Mouse (Mus musculus) c-Kit-negative CD71-positive TER-119-positive erythroid progenitor cells, embryonic 14.5 days (primary cell): ENCODE measurements around the gene Tmem200c.

Source experiments
- DNase-seq: peaks from one replicate; pipeline ENCODE4 v3.0.0-alpha.2; 2013; ENCODE audit warnings: low read depth, low spot score

Tmem200c gene

DNA sequence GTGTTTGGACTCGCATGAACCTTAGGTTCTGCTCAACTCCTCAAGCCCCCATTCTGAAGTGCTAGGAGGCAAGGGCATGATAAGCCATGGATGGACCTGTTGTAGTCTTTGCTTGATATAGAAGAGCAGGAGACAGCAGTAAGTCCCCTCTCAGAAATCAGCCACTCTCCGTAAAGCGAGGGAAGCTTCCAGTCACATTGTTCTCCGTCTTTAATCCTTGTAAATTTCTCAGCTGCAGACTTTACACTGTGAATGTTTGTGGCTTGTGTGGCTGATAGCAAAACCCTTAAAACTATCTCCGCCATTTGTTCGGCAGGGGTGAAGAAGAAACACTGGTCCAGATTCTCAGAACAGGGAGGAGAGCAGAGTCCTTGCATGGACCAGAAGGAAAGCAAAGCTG is at the start of gene Tmem200c:
Gene Tmem200c (plus strand): TSS at position 301 of the 400 bp plus-strand sequence.
- DNase-seq = no peak

DNA sequence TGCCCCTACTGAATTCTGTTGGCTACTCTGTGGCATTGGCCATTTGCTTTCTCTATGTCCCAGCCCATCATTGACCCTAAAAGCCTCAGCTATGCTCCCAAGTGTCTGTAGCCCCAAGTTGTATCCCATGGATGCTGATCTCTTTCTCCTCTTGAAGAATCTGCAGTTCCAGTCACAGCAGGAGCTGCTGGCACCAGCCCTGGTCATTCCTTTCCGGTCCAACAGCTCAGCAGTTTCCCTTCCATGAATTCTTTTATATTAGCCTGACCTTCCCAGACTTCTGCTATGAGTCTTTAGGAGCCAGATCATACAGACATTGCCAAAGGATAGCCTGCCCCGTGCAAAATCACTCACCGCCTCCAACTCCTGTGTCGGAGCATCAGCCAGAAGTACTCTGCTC is 32.7 kb upstream of the Tmem200c start:
- DNase-seq = no peak

DNA sequence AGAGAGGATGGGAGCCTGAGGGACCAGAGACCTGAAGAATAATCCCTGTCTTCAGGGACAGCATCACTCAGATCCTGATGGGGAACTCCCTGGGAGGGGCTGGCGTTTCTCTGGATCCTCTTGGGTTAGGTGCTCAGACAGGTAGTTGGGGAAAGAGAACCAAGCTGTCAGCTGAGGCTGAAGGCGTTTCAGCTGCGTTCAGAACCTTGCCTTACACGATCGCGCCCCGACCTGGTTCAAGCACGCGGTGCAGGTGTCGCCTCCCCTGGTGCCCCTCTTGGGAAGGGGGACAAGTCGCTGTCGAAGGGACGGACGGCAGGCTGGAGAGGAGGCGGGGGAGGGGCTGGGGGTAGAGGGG is 10.2 kb downstream of the Tmem200c start:
- DNase-seq = no peak

DNA sequence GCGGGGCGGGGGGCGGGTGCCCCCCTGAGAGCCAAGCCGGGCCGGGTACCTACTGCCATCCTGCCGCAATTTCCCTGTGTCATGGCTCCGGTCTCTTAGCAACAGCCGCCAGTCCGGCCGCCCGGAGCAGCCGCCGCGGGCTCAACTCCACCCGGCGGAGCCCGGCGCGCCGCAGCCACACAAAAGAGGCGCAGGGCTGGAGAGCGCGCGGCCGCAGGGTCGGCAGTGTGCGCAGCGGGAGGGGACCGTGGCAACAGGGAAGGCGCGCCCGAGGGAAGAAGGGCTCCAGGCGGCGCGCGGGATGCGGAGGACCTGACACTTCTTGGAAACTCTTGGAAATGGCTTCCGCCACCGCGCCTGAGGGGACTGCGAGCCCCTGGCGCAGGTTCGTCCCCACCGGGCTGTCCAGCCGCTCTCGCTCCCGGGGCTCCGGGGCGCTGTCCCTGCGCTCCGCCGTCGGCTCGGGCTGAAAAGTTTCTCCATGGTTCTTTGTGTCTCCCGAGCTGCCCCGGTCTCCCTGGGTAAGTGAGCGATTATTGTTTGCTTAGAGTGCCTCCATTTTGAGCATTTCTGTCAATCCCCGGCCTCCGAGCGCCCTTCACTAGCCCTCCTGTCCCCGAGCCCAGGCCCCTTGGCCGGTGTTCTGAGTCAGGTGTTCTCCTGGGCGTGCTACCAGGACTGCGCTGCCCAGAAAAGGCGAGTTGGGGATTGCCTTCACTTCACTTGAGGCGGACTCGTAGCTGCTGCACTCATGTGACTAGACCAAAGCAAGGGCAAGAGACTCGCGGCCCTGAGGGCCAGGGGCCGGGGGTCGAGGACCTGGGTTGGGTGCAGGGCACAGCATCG is 10.8 kb downstream of the Tmem200c start:
- no peak for DNase-seq

DNA sequence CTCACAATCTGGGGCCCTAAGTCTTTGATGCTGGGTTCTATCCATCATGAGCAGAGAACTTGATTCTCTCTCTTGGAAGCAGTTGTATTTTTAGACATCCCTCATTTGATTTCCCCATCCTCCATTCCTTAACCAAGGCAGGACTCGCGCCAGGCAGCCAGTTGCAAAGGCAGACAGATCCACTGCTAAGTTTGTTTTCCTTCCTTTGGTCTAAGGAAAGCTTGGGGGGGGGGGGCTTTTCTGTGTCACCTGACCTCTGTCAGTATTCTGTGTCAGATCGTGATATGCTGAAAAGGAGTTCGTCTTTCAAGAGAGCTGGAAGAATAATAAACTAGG is 11.4 kb downstream of the Tmem200c start:
- no peak for DNase-seq

DNA sequence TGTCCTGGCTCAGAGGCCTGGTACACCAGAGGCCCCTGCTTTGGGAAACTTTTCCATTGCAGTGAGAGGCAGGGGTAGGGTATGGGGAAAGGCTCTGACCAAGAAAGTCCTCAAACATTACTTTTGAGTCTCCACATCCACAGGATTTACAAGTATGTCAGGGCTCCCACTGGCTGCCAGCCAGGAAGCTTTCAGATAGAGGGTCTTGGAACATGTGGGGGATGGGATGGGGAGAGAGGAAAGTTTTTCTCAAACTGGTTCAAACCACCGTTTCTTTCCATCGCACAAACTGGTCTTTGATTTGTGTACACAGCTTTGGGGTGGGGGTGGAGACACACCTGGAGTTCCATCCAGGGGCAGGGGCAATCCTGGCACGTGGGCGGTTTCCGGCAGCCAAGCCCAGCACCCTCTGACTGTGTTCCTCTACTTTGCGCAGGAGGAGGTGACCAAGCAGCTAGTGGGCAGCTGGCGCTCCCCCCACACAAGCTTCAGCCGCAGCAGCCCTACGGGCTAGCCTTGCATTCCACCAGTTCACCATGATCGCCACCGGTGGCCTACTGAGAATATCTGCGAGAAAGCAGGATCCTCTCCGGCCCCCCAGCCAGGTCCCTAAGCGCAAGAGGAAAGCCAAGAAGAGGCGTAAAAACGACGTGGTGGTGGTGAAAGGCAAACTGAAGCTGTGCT is 13.6 kb downstream of the Tmem200c start:
- no peak for DNase-seq

DNA sequence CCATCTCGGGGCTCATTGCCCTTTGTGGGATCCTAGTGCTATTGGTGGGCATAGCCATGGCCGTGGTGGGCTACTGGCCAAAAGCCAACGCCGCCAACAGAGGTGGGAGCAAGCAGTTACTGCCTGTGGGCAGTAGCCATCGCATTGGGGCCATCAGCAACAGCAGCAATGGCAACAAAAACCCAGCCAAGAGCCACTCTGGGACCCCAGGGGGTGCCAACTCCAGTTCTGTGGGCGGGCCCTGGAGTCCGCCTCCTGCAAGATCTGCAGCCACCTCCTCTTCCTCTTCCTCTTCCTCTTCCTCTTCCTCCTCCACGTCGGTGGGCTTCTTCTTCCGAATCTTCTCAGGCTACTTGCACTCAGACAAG is 14.1 kb downstream of the Tmem200c start:
- no peak for DNase-seq

DNA sequence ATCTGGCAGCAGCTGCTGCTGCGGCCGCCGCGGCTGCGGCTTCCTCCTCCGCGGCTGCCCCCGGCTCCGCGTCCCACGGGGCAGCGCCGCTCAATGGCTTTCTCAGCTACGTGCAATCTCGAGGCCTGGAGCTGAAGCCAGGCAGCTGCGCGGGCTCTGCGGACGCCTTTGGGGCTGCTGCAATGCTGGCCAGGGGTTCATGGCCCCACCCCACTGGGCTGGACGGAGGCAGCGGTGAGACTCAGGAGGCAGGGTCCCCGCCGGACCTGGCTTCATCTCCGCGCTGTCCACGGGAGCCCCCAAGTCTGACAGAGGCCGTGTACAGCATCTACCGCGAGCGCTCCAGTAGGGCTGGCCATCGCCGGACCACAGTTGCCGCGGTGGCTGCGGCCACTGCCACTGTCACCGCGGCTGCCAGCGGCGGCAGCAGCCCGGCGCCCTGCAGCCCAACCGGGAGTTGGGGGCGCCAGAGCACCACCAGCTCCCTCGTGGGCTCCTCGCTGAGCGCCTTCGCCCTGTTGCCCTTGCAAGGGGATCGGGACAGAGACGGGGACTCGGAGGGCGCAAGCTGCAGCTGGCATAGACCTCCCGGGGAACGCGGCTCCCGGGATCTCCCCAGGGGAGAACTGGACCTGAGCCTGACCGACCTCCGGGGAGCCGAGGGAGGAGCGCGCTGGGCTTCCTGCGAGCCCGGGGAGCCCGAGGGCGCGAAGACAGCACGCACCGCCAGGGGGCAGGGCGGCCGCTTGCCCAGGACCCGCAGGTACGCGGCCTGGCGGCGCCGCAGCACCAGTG is 14.9 kb downstream of the Tmem200c start:
- DNase-seq = no peak

DNA sequence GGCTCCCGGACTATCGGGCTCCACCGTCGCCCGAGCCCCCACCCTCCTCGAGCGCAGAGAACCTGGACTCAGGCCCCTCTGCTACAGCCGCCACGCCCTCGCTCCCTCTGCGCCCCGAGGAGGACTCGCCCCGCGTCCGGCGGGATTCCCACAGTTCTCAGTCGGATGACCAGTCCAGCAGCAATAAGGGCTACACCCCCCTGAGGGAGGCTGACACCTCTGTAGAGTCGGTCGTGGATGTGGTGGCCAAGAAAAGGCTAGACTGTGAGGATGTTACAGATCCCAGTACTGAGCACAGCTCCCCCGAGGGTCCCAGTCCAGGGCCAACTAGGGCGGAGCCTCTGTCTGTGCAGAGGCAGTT is 15.4 kb downstream of the Tmem200c start:
- no peak for DNase-seq

DNA sequence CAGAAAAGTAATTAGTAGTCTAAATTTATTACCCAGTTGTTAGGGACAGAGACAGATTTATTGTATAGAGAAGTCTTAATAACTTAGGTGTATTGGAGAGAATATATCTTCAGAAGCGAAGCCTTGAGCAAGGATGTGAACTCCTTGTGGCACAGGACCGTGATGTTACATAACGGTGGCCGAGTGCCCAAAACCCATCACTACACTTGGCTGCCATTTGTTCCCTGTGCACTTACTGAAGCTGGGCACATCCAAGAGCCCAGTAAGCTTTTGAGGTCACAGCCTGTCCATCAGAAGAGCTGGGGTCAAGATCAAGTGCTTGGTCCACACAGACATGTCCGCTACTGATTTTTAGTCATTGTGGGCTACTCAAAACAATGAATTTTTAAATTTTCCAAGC is 19.5 kb downstream of the Tmem200c start:
- DNase-seq = no peak

DNA sequence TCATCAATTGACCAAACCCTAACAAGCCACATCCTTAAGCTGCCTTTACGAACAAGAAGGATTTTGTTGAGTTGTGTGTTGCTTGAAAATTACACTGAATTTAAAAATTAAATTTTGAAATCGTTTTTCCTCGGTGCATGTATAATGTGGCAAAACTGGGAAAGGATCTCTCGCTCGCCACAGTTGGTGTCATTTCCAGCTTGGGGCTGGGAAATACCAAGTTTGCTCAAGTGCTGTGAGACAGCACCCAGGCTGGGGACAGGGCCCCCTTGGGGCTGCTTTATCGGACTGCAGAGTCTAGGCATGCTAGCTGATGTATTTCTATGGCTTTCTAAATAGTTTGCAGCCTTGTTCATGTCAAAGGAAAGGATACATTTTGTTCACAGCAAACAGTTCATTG is 22.3 kb downstream of the Tmem200c start:
- DNase-seq = no peak

DNA sequence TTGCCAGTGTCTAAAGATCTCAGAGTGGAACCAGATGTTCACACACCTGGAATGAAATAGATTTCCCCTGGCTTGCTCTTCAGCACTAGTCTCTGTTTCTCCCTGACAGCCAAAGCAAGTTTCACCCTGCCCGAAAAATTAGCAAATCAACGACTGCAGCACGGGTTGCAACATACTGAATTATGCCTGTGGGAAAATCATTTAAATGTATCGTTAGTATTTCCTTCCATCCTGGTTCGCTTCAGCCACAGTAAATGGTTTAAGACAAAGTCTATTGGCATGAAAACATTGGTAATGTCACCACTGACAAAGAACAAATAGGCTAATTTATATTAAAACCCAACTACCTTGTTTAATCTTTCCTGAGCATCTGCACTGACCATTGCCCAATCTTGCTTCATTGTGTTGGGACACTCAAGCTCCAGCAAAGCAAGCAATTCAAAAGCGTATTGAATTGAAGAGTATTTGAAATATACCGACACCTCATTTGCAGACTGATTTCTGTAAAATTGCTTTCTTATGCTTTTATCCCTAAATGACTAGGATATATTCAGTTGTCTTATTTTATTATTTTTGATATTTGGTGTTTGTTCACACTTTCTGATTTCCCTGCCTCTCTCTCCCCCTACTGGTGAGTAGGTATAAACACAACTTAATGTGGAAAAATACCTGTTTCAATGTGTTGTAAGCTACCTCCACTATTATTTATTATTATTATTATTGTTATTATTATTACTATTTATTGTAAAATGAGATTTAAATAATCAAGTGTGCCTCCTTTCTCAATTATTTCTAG is 25.9 kb downstream of the Tmem200c start:
- DNase-seq = no peak

DNA sequence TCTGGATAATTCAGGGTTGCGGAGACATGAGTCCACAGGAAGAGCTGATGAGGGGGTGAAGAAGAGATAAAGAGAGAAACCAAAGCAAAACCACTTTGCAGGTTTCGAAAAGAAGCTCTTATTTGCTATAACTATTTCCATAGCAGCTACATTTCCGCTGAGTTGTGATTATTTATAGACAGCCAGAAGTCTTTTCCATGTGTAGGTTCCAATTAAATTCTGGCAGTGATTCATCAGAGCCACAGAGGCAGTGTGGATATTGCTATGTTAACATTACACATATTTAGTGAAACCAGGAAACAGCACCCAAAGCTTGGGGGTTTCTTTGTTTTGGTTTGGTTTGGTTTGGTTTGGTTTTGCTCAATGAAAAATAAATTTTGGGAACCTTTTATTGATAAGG is 37.8 kb downstream of the Tmem200c start:
- DNase-seq = no peak

DNA sequence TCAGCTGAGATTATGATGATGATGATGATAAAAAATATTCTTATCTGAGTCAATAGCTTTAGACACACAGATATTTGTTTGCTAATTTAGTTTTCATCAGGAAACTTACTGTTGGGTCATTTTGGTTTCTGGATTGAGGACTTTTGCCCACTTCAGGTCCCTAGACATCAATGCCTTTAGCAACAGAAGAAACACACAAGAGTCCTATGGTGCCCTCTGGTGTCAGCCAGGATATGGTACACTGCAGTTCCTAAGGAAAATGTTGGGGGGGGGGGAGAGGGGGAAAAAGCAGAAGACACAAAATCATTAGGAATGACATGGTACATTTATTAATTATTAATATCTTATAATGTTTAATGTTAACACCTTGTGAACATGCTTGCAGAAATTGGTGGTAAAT is 42.0 kb downstream of the Tmem200c start:
- DNase-seq = no peak

DNA sequence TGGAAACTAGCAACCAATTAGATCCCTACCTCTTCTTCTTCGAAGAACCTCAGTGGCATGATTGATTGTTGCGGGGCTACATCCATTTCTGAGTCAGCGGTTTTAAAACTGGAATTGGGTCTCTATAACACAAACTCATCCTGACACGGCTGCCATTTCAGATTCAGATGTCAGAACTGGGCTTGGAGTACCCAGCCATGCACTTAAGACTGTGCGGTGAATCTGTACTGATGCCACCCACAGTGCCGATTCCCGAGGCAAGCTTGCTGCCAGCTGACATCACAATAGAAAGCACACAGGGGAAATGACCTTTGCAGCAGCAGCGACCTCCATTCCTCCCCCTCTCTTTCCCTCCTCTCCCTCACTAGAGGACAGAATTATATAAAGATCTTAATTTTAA is 47.6 kb downstream of the Tmem200c start:
- DNase-seq = no peak

DNA sequence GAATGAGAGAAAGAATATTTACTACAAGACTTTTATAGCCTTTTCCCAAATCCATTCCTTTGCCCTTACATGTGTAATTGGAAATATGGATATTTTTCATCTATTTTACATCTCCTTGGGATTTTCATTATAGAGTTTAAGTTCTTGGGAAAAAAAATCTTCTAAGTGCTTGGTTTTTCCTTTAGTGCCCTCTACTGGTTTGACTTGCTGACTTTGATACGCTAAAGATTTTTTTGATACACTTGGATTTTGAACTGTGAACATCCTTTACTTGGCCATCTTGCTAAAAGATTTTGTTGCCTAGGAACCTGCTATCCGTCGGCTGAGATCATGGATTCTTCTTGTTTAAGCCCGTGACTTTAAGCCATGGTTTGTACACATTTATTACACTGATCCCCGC is 48.8 kb downstream of the Tmem200c start:
- DNase-seq = no peak

DNA sequence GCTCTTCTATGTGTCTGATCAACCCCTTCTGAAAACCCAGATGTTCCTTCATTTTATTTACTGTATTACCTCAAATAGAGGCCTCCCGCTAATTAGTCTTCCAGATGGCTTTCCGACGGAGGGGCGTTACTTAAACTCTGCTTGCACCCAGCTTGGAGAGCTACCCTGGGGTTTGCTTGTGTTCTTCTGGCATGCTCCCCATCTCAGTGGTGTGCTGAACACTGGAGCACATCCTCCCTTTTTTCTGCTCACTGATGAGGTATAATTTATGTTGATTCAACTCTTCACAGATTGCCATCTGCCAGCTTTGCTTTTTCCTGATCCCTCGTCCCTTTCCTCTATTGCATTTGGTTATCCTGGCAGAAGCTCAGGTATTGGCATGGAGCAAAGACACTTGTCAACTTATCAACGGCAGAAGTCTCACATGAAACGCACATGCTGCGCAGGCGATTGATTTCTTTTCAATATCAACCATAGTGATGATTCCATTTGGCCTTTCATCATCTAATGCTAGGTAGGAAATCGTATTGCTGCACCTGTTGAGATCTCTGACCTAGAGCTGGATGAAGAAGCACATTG is 49.6 kb downstream of the Tmem200c start:
- DNase-seq = no peak

DNA sequence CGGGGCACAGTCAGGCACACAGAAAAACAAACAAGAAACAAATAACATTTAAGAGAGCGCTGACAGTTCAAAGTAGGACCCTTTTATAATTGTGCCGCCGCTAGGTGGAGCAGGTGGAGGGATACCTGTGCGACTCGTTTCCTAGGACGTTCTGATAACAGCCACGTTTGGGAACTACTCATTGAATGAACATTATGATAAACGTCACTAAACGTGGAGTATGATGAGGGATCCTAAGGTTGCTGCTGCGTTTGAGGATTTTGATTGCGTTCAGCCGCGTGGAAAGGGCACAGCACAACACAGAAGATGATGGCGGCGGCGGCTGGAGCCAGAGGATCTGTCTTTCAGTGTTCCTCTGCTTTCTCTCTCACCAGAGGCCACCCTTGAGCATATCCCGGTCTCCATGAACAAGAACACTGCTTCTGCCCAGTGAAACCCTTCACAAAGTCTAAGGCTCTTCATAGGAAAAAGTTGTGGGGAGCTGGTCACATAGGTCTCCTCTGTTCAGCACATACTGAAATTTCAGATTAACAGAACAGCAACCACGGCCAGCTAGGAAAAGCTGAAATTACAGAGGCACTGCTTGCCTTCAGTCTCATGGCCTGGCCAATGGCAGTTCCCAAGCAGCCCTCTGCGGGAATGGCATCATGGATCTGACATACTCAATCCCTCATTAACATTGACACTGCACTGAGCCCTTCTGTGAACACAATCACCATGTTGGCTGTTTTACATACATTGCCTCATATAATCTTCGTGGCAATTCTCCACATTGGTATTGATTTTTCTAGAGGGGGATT is 55.5 kb downstream of the Tmem200c start:
- DNase-seq = no peak

DNA sequence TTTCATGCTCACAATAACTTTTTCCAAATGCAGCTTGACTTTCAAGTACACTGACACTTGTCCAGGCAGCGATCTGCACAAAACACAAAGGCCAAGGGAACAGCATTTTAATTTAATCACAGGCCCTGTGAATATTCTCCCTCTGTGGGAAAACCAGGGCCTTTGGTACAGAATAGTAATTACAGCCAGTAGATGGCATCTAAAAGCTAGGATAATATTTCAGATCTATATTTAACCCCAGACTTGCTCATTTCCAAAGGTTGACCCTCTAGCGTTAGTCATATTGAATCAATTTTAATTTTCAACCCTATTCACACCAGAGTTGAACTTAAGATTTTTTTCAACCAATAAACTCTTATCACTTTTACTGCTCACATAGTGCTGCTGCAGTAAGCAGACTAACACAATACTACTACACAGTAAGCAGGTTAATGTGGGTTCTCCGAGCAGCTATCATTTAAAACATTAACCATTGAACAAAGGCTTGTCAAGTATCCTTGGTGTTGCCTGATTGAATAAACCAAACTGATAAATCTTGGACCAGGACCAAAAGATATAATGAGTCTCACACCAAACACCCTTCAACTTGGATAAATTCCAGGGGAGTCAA is 57.2 kb downstream of the Tmem200c start:
- DNase-seq = no peak

DNA sequence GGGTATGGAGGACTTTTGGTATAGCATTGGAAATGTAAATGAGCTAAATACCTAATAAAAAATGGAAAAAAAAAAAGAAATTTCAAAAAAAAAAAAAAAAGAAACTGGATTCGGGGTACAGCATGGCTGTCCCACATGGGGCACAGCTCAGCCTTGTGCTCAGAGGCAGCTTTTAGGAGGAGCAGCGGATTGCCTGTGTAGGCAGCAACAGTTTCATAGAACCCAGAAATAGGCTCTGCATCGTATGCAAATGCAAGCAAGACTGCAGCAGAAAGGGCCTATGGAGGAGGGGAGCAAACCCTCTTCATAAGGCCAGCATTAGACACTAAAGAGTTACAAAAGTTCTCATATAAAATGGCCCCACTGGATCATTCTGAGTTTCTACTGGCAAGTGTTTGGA is 64.2 kb downstream of the Tmem200c start:
- no peak for DNase-seq
